Mouse (Mus musculus): Measurements from ENCODE around the gene Patl2. TPM values are rescaled to one million over a fixed set of nuclear protein-coding genes. Genes with fewer than 3 reads are reported as not detected.

The Patl2 gene
- polyA plus RNA-seq, 1 experiment from 2014 or later = not detected

DNA sequence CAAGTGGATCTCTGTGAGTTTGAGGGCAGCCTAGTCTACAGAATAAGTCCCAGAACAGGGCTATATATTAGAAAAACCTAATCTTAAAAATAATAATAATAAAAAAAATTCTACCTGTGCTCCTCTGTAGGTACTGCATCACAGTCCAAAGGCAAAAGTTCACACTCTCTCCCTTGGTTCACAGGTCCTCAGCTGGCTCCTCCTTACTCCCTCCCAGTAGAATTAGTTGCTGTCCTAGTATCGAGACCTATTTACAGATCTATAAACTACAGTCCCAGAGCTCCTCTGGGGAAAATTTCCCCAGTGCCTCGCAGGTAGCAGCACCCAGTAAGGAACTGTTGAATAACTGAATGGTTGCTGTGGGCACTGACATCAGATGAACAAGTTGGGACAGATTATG, 45.2 kb downstream of the Patl2 start:
- Histone ChIP-seq H3K9ac (ENCODE audit: low read length) (no peak overlapping the region), H3K27ac (ENCODE audit: low read depth, low read length) (no peak overlapping the region), H3K4me3 (ENCODE audit: low read depth, low read length) (no peak overlapping the region), H3K36me3 (ENCODE audit: control insufficient read depth, insufficient read depth, low read length) (no peaks in the 10 kb centered on the region), H3K9me3 (replicated peaks; ENCODE audit: control insufficient read depth, low read length) (no peaks in the 10 kb centered on the region), H3K4me2 (ENCODE audit: low read length) (no peak overlapping the region), H3K27me3 (replicated peaks; ENCODE audit: control insufficient read depth, insufficient read depth, low read length) (no peaks in the 10 kb centered on the region), H3K4me1 (ENCODE audit: control insufficient read depth, insufficient read depth, low read length) (no peaks in the 10 kb centered on the region)
- ATAC-seq = no peak
- WGBS = 80% methylated on average over 2 of the region's 2 CpGs
- no peak for DNase-seq (ENCODE audit: low spot score)

GRCm38 (mm10) chr2:122137839-122138465, 48.0 kb downstream of the Patl2 start:
- H3K4me3 ChIP-seq (ENCODE audit: low read depth, low read length) = no peak overlapping the region
- DNase-seq (ENCODE audit: low spot score) = no peak
- no peaks in the 10 kb centered on the region for H3K4me1 ChIP-seq (ENCODE audit: control insufficient read depth, insufficient read depth, low read length)
- no peak overlapping the region for H3K4me2 ChIP-seq (ENCODE audit: low read length)
- WGBS = 64% methylated on average over 5 of the region's 5 CpGs
- H3K9me3 ChIP-seq (replicated peaks; ENCODE audit: control insufficient read depth, low read length) = no peaks in the 10 kb centered on the region
- H3K9ac ChIP-seq (ENCODE audit: low read length) = no peak overlapping the region
- ATAC-seq = no peak
- no peak overlapping the region for H3K27ac ChIP-seq (ENCODE audit: low read depth, low read length)
- no peaks in the 10 kb centered on the region for H3K27me3 ChIP-seq (replicated peaks; ENCODE audit: control insufficient read depth, insufficient read depth, low read length)
- H3K36me3 ChIP-seq (ENCODE audit: control insufficient read depth, insufficient read depth, low read length) = no peaks in the 10 kb centered on the region

GRCm38 (mm10) chr2:122132618-122133017, 53.4 kb downstream of the Patl2 start:
- H3K4me2 ChIP-seq (ENCODE audit: low read length) = no peak overlapping the region
- ATAC-seq (no peak), DNase-seq (ENCODE audit: low spot score) (no peak)
- H3K9me3 ChIP-seq (replicated peaks; ENCODE audit: control insufficient read depth, low read length) = no peaks in the 10 kb centered on the region
- H3K4me3 ChIP-seq (ENCODE audit: low read depth, low read length) = no peak overlapping the region
- H3K27me3 ChIP-seq (replicated peaks; ENCODE audit: control insufficient read depth, insufficient read depth, low read length) = no peaks in the 10 kb centered on the region
- WGBS = 79% methylated on average over 2 of the region's 2 CpGs
- H3K27ac ChIP-seq (ENCODE audit: low read depth, low read length) = no peak overlapping the region
- H3K4me1 ChIP-seq (ENCODE audit: control insufficient read depth, insufficient read depth, low read length) = no peaks in the 10 kb centered on the region
- no peak overlapping the region for H3K9ac ChIP-seq (ENCODE audit: low read length)
- no peaks in the 10 kb centered on the region for H3K36me3 ChIP-seq (ENCODE audit: control insufficient read depth, insufficient read depth, low read length)

DNA sequence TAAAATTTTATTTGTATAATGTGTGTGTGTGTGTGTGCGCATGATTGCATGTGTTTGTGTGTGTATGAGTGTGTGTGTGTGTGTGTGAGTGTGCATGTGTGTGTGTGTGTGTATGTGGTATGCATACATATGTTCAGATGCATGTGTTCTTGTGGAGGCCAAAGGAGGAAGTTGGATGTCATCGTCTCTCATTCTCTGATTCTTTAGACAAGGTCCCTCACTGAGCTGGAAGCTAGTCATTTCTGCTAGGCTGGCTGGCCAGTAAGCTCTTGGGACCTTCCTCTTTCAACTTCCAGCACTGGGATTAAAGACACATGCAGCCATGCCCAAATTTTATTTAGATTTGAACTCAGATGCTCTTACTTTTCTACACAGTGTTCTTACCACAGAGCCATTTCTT, 53.9 kb downstream of the Patl2 start:
- no peaks in the 10 kb centered on the region for H3K27me3 ChIP-seq (replicated peaks; ENCODE audit: control insufficient read depth, insufficient read depth, low read length)
- ATAC-seq = no peak
- H3K9me3 ChIP-seq (replicated peaks; ENCODE audit: control insufficient read depth, low read length) = no peaks in the 10 kb centered on the region
- DNase-seq (ENCODE audit: low spot score) = no peak
- H3K36me3 ChIP-seq (ENCODE audit: control insufficient read depth, insufficient read depth, low read length) = no peaks in the 10 kb centered on the region
- no peak overlapping the region for H3K9ac ChIP-seq (ENCODE audit: low read length)
- no peak overlapping the region for H3K27ac ChIP-seq (ENCODE audit: low read depth, low read length)
- no peak overlapping the region for H3K4me2 ChIP-seq (ENCODE audit: low read length)
- no peak overlapping the region for H3K4me3 ChIP-seq (ENCODE audit: low read depth, low read length)
- no peaks in the 10 kb centered on the region for H3K4me1 ChIP-seq (ENCODE audit: control insufficient read depth, insufficient read depth, low read length)
- 94% methylated on average over 2 of the region's 2 CpGs for WGBS

GRCm38 (mm10) chr2:122127635-122128034, 58.4 kb downstream of the Patl2 start:
- Histone ChIP-seq H3K4me2 (ENCODE audit: low read length) (no peak overlapping the region), H3K36me3 (ENCODE audit: control insufficient read depth, insufficient read depth, low read length) (no peaks in the 10 kb centered on the region), H3K27ac (ENCODE audit: low read depth, low read length) (no peak overlapping the region), H3K27me3 (replicated peaks; ENCODE audit: control insufficient read depth, insufficient read depth, low read length) (no peaks in the 10 kb centered on the region), H3K4me1 (ENCODE audit: control insufficient read depth, insufficient read depth, low read length) (no peaks in the 10 kb centered on the region), H3K9me3 (replicated peaks; ENCODE audit: control insufficient read depth, low read length) (no peaks in the 10 kb centered on the region), H3K4me3 (ENCODE audit: low read depth, low read length) (no peak overlapping the region), H3K9ac (ENCODE audit: low read length) (no peak overlapping the region)
- WGBS = 94% methylated on average over 4 of the region's 4 CpGs
- DNase-seq (ENCODE audit: low spot score) (no peak), ATAC-seq (no peak)

DNA sequence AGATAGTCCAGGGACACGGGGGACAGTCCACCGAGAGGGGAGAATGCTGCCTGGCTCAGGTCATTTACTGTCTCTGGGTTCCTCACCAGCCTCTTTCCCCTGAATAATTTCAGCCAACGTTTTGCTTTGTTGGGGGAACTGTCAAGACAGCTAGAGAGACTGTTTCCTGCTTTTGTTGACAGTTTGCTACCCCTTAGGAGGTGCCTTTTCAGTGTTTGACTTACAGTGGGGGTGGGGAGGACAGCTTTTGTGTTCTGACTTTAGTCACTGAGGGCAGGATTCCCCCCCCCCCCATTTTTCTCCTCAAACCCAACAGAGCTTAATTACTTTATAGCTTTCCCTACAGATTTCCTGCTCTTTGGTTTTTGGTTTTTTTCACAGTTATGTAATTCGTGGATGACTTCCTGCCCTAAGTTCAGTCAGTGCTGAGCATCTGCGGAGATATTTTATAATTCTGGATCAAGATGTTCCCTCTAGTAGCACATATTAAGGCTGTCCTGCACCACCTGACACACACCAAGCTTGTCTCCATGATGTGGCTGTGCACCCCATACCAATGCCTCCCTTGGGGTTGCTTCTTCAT, 59.1 kb downstream of the Patl2 start:
- Histone ChIP-seq H3K9ac (ENCODE audit: low read length) (no peak overlapping the region), H3K27me3 (replicated peaks; ENCODE audit: control insufficient read depth, insufficient read depth, low read length) (no peaks in the 10 kb centered on the region), H3K4me2 (ENCODE audit: low read length) (no peak overlapping the region), H3K4me3 (ENCODE audit: low read depth, low read length) (no peak overlapping the region), H3K36me3 (ENCODE audit: control insufficient read depth, insufficient read depth, low read length) (no peaks in the 10 kb centered on the region), H3K9me3 (replicated peaks; ENCODE audit: control insufficient read depth, low read length) (no peaks in the 10 kb centered on the region), H3K27ac (ENCODE audit: low read depth, low read length) (no peak overlapping the region), H3K4me1 (ENCODE audit: control insufficient read depth, insufficient read depth, low read length) (no peaks in the 10 kb centered on the region)
- DNase-seq (ENCODE audit: low spot score) (no peak), ATAC-seq (no peak)
- 44% methylated on average over 5 of the region's 5 CpGs for WGBS

GRCm38 (mm10) chr2:122125680-122126572, 60.1 kb downstream of the Patl2 start:
- ATAC-seq = no peak
- H3K4me3 ChIP-seq (ENCODE audit: low read depth, low read length) = no peak overlapping the region
- no peaks in the 10 kb centered on the region for H3K27me3 ChIP-seq (replicated peaks; ENCODE audit: control insufficient read depth, insufficient read depth, low read length)
- no peaks in the 10 kb centered on the region for H3K36me3 ChIP-seq (ENCODE audit: control insufficient read depth, insufficient read depth, low read length)
- no peak overlapping the region for H3K27ac ChIP-seq (ENCODE audit: low read depth, low read length)
- H3K9ac ChIP-seq (ENCODE audit: low read length) = no peak overlapping the region
- H3K4me1 ChIP-seq (ENCODE audit: control insufficient read depth, insufficient read depth, low read length) = no peaks in the 10 kb centered on the region
- H3K9me3 ChIP-seq (replicated peaks; ENCODE audit: control insufficient read depth, low read length) = no peaks in the 10 kb centered on the region
- WGBS = 55% methylated on average over 12 of the region's 12 CpGs
- no peak for DNase-seq (ENCODE audit: low spot score)
- H3K4me2 ChIP-seq (ENCODE audit: low read length) = no peak overlapping the region

GRCm38 (mm10) chr2:122117961-122118958, 67.7 kb downstream of the Patl2 start, which contains the start of gene Spg11:
Gene Spg11, minus strand, starts transcription at chr2:122118386.
- Histone ChIP-seq H3K9me3 (replicated peaks; ENCODE audit: control insufficient read depth, low read length) (no peaks in the 10 kb centered on the region), H3K27ac (ENCODE audit: low read depth, low read length) (peak within 1 kb of the TSS; percentile 94), H3K4me3 (ENCODE audit: low read depth, low read length) (peak within 1 kb of the TSS; percentile 87), H3K27me3 (replicated peaks; ENCODE audit: control insufficient read depth, insufficient read depth, low read length) (no peaks in the 10 kb centered on the region), H3K9ac (ENCODE audit: low read length) (peak within 1 kb of the TSS; percentile 93), H3K4me2 (ENCODE audit: low read length) (peak within 1 kb of the TSS; percentile 61), H3K36me3 (ENCODE audit: control insufficient read depth, insufficient read depth, low read length) (peaks cover 7% of the 10 kb centered on the region), H3K4me1 (ENCODE audit: control insufficient read depth, insufficient read depth, low read length) (no peaks in the 10 kb centered on the region; the same call in 1 of the 2 replicates)
- ATAC-seq = peak; percentile 100
- WGBS = under 1% methylated on average over 47 of the region's 47 CpGs
- DNase-seq (ENCODE audit: low spot score) = peak; percentile 99
